Mouse (Mus musculus): ENCODE data around the gene Slc9a3r1. TPM values are rescaled to one million over a fixed set of nuclear protein-coding genes. Genes with fewer than 3 reads are reported as not detected.

Gene Slc9a3r1
- polyA plus RNA-seq, 1 experiment = 60.1 TPM

GRCm38 (mm10) chr11:115172825-115173287 lies 9.7 kb downstream of the Slc9a3r1 start:
- TF ChIP-seq CTCF (IDR thresholded peaks at IDR 0.05; ENCODE audit: insufficient read depth, low read length) (no peak), POLR2A (IDR thresholded peaks at IDR 0.05; ENCODE audit: borderline replicate concordance, extremely low read depth, low read depth, low read length) (no peak)
- H3K4me3 ChIP-seq (replicated peaks; ENCODE audit: extremely low read depth, low read depth, low read length) = no peak overlapping the region
- H3K4me1 ChIP-seq (ENCODE audit: control insufficient read depth, insufficient read depth, low read length) = peaks cover 16% of the 10 kb centered on the region
- DNase-seq = no peak
- WGBS = 43% methylated on average over 4 of the region's 4 CpGs

DNA sequence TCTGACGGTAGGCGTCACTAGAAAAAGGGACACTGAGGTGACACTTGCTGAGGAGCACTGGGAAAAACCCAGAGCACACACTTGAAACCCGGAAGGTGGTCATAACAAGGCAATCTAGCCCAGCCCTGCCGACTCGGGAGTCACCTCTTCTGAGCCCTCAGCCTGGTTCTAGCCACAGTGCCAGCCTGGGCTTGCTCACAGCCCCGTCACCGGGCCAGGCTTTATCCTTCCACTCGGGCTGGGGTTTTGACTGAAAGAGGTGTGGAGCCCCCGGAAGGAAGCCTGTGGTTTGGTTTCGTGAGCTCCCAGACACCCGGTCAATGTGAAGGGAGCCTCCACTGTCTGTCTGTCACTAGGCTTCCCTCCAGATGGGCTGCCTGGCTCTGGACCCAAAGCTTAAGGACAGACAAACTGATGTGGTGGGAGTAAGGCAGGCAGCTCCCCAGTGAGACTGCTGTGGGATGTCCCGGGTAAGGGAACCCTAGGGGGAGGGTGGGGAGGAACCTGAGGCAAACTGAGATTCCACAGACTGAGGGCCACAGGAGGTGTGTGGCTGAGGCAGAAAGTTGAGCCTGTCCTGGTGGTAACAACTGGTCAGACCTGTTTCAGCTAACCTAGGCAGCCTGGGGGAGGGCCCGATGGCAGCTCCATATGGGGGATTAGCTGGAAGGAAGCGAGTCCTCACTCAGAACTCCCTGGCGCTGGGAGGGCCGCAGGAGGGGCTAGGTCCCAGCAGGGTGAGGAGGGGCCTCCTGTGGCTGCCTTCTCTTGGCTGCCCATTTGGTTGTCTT lies 10.6 kb downstream of the Slc9a3r1 start:
- H3K4me3 ChIP-seq (replicated peaks; ENCODE audit: extremely low read depth, low read depth, low read length) = no peak overlapping the region
- TF ChIP-seq CTCF (IDR thresholded peaks at IDR 0.05; ENCODE audit: insufficient read depth, low read length) (no peak), POLR2A (IDR thresholded peaks at IDR 0.05; ENCODE audit: borderline replicate concordance, extremely low read depth, low read depth, low read length) (peak; percentile 11; the same call in 1 of the 2 replicates)
- peaks cover 18% of the 10 kb centered on the region for H3K4me1 ChIP-seq (ENCODE audit: control insufficient read depth, insufficient read depth, low read length)
- DNase-seq = no peak
- WGBS = 27% methylated on average over 16 of the region's 16 CpGs

DNA sequence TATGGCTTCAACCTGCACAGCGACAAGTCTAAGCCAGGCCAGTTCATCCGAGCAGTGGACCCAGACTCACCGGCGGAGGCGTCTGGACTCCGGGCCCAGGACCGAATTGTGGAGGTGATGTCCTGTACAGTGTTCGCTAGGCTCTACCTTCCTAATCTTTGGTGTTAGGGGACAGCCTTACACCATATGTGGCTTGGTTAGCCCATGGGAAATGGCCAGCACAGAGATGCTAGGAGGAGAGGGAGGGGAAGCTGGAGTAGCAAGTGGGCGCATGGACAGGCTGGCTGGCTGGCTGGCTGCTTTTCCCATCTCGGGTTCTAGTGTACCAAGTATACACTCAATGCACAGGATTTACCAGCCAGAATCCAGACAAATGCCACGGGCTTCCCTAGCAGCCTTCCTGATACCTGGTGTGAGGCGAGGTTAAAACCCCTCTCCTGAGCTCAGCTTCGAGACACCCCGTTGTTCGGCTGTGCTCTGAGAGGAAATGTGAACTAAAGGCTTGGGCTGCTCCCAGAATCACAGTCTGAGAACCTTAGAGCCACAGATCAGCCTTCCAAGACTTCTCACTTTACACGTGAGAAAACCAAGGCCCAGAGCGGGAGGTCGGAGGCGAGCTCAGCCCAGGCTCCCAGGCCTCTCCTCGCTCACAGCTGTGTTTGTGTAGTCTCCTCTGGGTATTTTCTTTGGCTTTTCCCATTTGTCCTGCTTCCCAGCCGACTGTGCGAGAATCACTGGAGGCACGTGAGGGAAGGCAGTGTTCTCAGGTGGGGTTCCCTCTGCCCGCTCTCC lies 13.5 kb downstream of the Slc9a3r1 start:
- Histone ChIP-seq H3K4me3 (replicated peaks; ENCODE audit: extremely low read depth, low read depth, low read length) (no peak overlapping the region), H3K4me1 (ENCODE audit: control insufficient read depth, insufficient read depth, low read length) (peaks cover 18% of the 10 kb centered on the region)
- TF ChIP-seq POLR2A (IDR thresholded peaks at IDR 0.05; ENCODE audit: borderline replicate concordance, extremely low read depth, low read depth, low read length) (no peak), CTCF (IDR thresholded peaks at IDR 0.05; ENCODE audit: insufficient read depth, low read length) (no peak)
- DNase-seq = no peak
- 88% methylated on average over 24 of the region's 24 CpGs for WGBS

DNA sequence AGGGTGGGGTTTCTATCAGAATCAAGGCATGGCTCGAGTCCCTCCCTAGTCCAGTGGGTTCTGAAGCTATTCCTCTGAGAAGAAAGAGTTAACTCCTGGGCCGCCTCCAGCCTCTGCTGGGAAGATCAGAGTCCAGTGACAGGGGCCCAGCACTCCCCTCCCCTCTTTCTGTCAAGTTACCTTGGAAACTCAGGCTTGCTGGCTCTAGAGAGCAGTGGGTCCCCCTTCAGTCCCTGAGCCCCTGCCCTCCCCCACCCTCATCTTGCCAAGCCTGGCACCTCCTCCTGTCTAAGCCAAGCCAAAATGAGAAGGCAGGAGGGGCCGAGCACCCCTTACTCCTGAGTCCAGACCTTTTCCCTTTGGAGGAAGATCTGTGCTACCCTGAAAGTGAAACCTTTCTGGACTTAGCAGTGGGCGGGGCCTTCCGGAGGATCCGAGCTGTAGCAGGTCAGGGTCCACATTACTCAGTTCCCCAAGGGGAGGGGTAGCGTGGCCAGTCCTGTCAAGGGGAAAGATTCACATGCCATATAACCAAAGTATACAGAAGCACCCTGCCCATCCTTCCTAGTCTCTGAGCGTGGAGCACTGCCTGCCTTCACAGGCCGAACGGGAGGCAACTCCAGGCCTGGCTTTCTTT lies 14.5 kb downstream of the Slc9a3r1 start:
- no peak for DNase-seq
- WGBS = 42% methylated on average over 10 of the region's 10 CpGs
- Histone ChIP-seq H3K4me1 (ENCODE audit: control insufficient read depth, insufficient read depth, low read length) (peaks cover 12% of the 10 kb centered on the region), H3K4me3 (replicated peaks; ENCODE audit: extremely low read depth, low read depth, low read length) (no peak overlapping the region)
- TF ChIP-seq POLR2A (IDR thresholded peaks at IDR 0.05; ENCODE audit: borderline replicate concordance, extremely low read depth, low read depth, low read length) = no peak
- TF ChIP-seq CTCF (IDR thresholded peaks at IDR 0.05; ENCODE audit: insufficient read depth, low read length) = no peak

GRCm38 (mm10) chr11:115178766-115179165 lies 15.6 kb downstream of the Slc9a3r1 start:
- Histone ChIP-seq H3K4me1 (ENCODE audit: control insufficient read depth, insufficient read depth, low read length) (peaks cover 5% of the 10 kb centered on the region), H3K4me3 (replicated peaks; ENCODE audit: extremely low read depth, low read depth, low read length) (no peak overlapping the region)
- no peak for TF ChIP-seq POLR2A (IDR thresholded peaks at IDR 0.05; ENCODE audit: borderline replicate concordance, extremely low read depth, low read depth, low read length)
- TF ChIP-seq CTCF (IDR thresholded peaks at IDR 0.05; ENCODE audit: insufficient read depth, low read length) = no peak
- DNase-seq = no peak
- 89% methylated on average over 2 of the region's 2 CpGs for WGBS

DNA sequence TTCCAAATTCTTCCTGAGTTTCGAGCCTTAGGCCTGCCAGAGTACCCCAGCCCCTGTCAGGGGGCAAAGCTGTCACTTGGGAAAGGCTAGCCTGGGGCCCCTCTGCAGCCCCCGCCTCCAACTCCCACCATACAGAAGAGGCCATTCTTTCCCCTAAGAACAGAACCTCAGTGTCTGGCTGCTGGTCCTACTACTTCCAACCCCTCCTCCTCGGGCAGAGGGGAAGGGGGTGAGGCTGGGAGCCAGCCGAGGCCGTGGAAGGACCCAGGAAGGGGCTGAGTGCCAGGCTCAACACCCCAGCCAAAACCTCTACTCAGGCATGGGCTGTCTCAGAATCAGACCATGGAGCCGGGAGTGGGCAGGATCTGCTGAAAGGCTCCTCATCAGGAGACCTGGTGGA lies 16.1 kb downstream of the Slc9a3r1 start:
- Histone ChIP-seq H3K4me1 (ENCODE audit: control insufficient read depth, insufficient read depth, low read length) (peaks cover 3% of the 10 kb centered on the region; the same call in 1 of the 2 replicates), H3K4me3 (replicated peaks; ENCODE audit: extremely low read depth, low read depth, low read length) (no peak overlapping the region)
- WGBS = 72% methylated on average over 6 of the region's 6 CpGs
- TF ChIP-seq CTCF (IDR thresholded peaks at IDR 0.05; ENCODE audit: insufficient read depth, low read length) (no peak), POLR2A (IDR thresholded peaks at IDR 0.05; ENCODE audit: borderline replicate concordance, extremely low read depth, low read depth, low read length) (no peak)
- DNase-seq = no peak

- no peak overlapping the region for H3K4me3 ChIP-seq (replicated peaks; ENCODE audit: extremely low read depth, low read depth, low read length)
- TF ChIP-seq CTCF (IDR thresholded peaks at IDR 0.05; ENCODE audit: insufficient read depth, low read length) (no peak), POLR2A (IDR thresholded peaks at IDR 0.05; ENCODE audit: borderline replicate concordance, extremely low read depth, low read depth, low read length) (no peak)
- WGBS = 74% methylated on average over 6 of the region's 6 CpGs
- H3K4me1 ChIP-seq (ENCODE audit: control insufficient read depth, insufficient read depth, low read length) = peaks cover 3% of the 10 kb centered on the region; the same call in 1 of the 2 replicates
- no peak for DNase-seq
These were observed 16.7 kb downstream of the Slc9a3r1 start for GRCm38 (mm10) chr11:115179881-115180280.

- WGBS = 24% methylated on average over 12 of the region's 12 CpGs
- DNase-seq = peak; percentile 88
- TF ChIP-seq POLR2A (IDR thresholded peaks at IDR 0.05; ENCODE audit: borderline replicate concordance, extremely low read depth, low read depth, low read length) (no peak), CTCF (IDR thresholded peaks at IDR 0.05; ENCODE audit: insufficient read depth, low read length) (peak; percentile 92)
- no peak overlapping the region for H3K4me3 ChIP-seq (replicated peaks; ENCODE audit: extremely low read depth, low read depth, low read length)
- peaks cover 6% of the 10 kb centered on the region; the same call in 1 of the 2 replicates for H3K4me1 ChIP-seq (ENCODE audit: control insufficient read depth, insufficient read depth, low read length)
These were observed 18.9 kb downstream of the Slc9a3r1 start for GRCm38 (mm10) chr11:115181913-115182638.

All from lung, adult 2 months (tissue).